Mouse (Mus musculus): ENCODE data around the gene Slc47a1. TPM values are rescaled to one million over a fixed set of nuclear protein-coding genes. Genes with fewer than 3 reads are reported as not detected.
"Not testable (repeated sequence)": the region's sequence is repeated elsewhere in the genome, so short reads cannot be mapped to it uniquely, and the experiment has no call there.

Slc47a1 gene
- total RNA-seq, 1 experiment, result 31.6 TPM

- Histone ChIP-seq H3K9ac (ENCODE audit: insufficient read depth, low read depth, low read length, poor library complexity, severe bottlenecking) (no peak overlapping the region), H3K4me3 (ENCODE audit: insufficient read depth in 1 of 2, low read depth in 1 of 2, low read length in 2 of 2, poor library complexity in 1 of 2, severe bottlenecking in 1 of 2) (no peak overlapping the region), H3K9me3 (ENCODE audit: control insufficient read depth, insufficient read depth, low read depth, low read length) (no peaks in the 10 kb centered on the region), H3K36me3 (ENCODE audit: control insufficient read depth, insufficient read depth, low read length, poor library complexity, severe bottlenecking) (no peaks in the 10 kb centered on the region), H3K27ac (ENCODE audit: insufficient read depth, low read depth, low read length, poor library complexity, severe bottlenecking) (no peak overlapping the region), H3K4me1 (ENCODE audit: control insufficient read depth in 2 of 2, insufficient read depth in 2 of 2, low read length in 2 of 2, poor library complexity in 1 of 2) (peaks cover 0 to 2% of the 10 kb centered on the region in 2 experiments; a peak in 1 of 4 replicates)
- TF ChIP-seq ZC3H11A (IDR thresholded peaks at IDR 0.05; ENCODE audit: borderline replicate concordance, low read depth, low read length) (no peak), MAFK (IDR thresholded peaks at IDR 0.05; ENCODE audit: insufficient read depth, low read depth, low read length) (no peak), CHD2 (IDR thresholded peaks at IDR 0.05; ENCODE audit: low read depth, low read length) (no peak), HCFC1 (IDR thresholded peaks at IDR 0.05; ENCODE audit: borderline replicate concordance, insufficient read depth, low read length) (no peak), ZNF384 (IDR thresholded peaks at IDR 0.05; ENCODE audit: low read depth, low read length) (no peak)
- in situ Hi-C loops (cut with MboI; ENCODE audit: low sequenced_read_pairs in 2 of 2, unreplicated experiment in 2 of 2), result loop anchor here in 1 of 2 experiments (10.0 kb wide), 1 partner anchor 206 kb away; no protein-coding TSS in a partner anchor
- no peak for DNase-seq (ENCODE audit: low read depth, low spot score)
These were observed 22.7 kb upstream of the Slc47a1 start for GRCm38 (mm10) chr11:61400681-61401346.

GRCm38 (mm10) chr11:61397423-61398043, 19.4 kb upstream of the Slc47a1 start:
- DNase-seq (ENCODE audit: low read depth, low spot score); H3K27ac ChIP-seq (ENCODE audit: insufficient read depth, low read depth, low read length, poor library complexity, severe bottlenecking); H3K4me1 ChIP-seq (ENCODE audit: control insufficient read depth in 2 of 2, insufficient read depth in 2 of 2, low read length in 2 of 2, poor library complexity in 1 of 2); H3K9ac ChIP-seq (ENCODE audit: insufficient read depth, low read depth, low read length, poor library complexity, severe bottlenecking); in situ Hi-C loops (cut with MboI; ENCODE audit: low sequenced_read_pairs in 2 of 2, unreplicated experiment in 2 of 2); H3K4me3 ChIP-seq (ENCODE audit: insufficient read depth in 1 of 2, low read depth in 1 of 2, low read length in 2 of 2, poor library complexity in 1 of 2, severe bottlenecking in 1 of 2); H3K9me3 ChIP-seq (ENCODE audit: control insufficient read depth, insufficient read depth, low read depth, low read length); H3K36me3 ChIP-seq (ENCODE audit: control insufficient read depth, insufficient read depth, low read length, poor library complexity, severe bottlenecking): not testable (repeated sequence)

DNA sequence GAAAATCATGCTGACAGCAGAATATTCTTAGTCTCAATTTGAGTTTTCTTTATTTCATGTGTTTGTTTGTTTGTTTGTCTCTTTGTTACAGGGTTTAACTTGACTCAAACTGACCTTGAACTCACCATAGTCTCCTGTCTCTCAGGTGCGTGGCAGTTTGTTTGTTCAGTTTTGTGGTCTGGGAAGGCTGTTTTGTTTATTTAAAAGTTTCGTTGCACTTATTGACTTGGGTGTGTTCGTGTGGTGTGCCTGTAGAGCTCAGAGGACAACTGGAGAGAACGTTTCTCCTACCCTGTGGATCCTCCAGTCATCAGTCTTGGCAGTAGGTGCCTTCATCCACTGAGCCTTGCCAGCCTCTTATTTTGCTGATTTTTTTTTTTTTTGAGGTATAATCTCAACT, 10.8 kb upstream of the Slc47a1 start:
- H3K4me1 ChIP-seq (ENCODE audit: control insufficient read depth in 2 of 2, insufficient read depth in 2 of 2, low read length in 2 of 2, poor library complexity in 1 of 2), result no peaks in the 10 kb centered on the region
- in situ Hi-C loops (cut with MboI; ENCODE audit: low sequenced_read_pairs in 2 of 2, unreplicated experiment in 2 of 2), result no loop called here
- H3K9me3 ChIP-seq (ENCODE audit: control insufficient read depth, insufficient read depth, low read depth, low read length), result no peaks in the 10 kb centered on the region
- no peak for DNase-seq (ENCODE audit: low read depth, low spot score)
- no peak overlapping the region for H3K4me3 ChIP-seq (ENCODE audit: insufficient read depth in 1 of 2, low read depth in 1 of 2, low read length in 2 of 2, poor library complexity in 1 of 2, severe bottlenecking in 1 of 2)
- no peak overlapping the region for H3K9ac ChIP-seq (ENCODE audit: insufficient read depth, low read depth, low read length, poor library complexity, severe bottlenecking)
- H3K27ac ChIP-seq (ENCODE audit: insufficient read depth, low read depth, low read length, poor library complexity, severe bottlenecking), result no peak overlapping the region
- no peaks in the 10 kb centered on the region for H3K36me3 ChIP-seq (ENCODE audit: control insufficient read depth, insufficient read depth, low read length, poor library complexity, severe bottlenecking)
- TF ChIP-seq CHD2 (IDR thresholded peaks at IDR 0.05; ENCODE audit: low read depth, low read length), result no peak
- TF ChIP-seq MAFK (IDR thresholded peaks at IDR 0.05; ENCODE audit: insufficient read depth, low read depth, low read length), result no peak
- no peak for TF ChIP-seq ZC3H11A (IDR thresholded peaks at IDR 0.05; ENCODE audit: borderline replicate concordance, low read depth, low read length)
- no peak for TF ChIP-seq HCFC1 (IDR thresholded peaks at IDR 0.05; ENCODE audit: borderline replicate concordance, insufficient read depth, low read length)
- TF ChIP-seq ZNF384 (IDR thresholded peaks at IDR 0.05; ENCODE audit: low read depth, low read length), result no peak

DNA sequence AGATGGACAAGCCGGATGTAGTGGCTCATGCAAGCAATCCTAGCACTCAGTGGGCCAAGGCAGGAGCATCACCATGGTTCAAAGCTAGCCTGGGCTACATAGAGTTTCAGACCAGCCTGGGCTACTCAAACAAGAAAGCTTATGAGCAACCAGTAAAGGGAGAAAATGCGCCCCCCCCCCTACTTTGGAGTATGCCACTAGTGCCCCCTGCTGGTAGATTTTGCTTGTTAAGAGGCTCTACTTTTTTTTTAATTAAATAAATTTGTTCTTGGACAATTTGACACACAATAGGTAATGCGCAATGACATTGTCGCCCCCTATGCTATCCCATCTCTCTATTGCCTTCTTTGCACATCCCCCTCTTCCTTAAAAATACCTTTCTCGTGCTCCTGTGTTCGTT, 9.9 kb upstream of the Slc47a1 start:
- H3K9me3 ChIP-seq (ENCODE audit: control insufficient read depth, insufficient read depth, low read depth, low read length), result no peaks in the 10 kb centered on the region
- peak; percentile 42 for DNase-seq (ENCODE audit: low read depth, low spot score)
- in situ Hi-C loops (cut with MboI; ENCODE audit: low sequenced_read_pairs in 2 of 2, unreplicated experiment in 2 of 2), result no loop called here
- H3K36me3 ChIP-seq (ENCODE audit: control insufficient read depth, insufficient read depth, low read length, poor library complexity, severe bottlenecking), result no peaks in the 10 kb centered on the region
- H3K9ac ChIP-seq (ENCODE audit: insufficient read depth, low read depth, low read length, poor library complexity, severe bottlenecking), result no peak overlapping the region
- H3K4me1 ChIP-seq (ENCODE audit: control insufficient read depth in 2 of 2, insufficient read depth in 2 of 2, low read length in 2 of 2, poor library complexity in 1 of 2), result no peaks in the 10 kb centered on the region
- TF ChIP-seq ZNF384 (IDR thresholded peaks at IDR 0.05; ENCODE audit: low read depth, low read length) (peak; percentile 87), ZC3H11A (IDR thresholded peaks at IDR 0.05; ENCODE audit: borderline replicate concordance, low read depth, low read length) (peak; percentile 34; the same call in 1 of the 2 replicates), CHD2 (IDR thresholded peaks at IDR 0.05; ENCODE audit: low read depth, low read length) (no peak)
- H3K4me3 ChIP-seq (ENCODE audit: insufficient read depth in 1 of 2, low read depth in 1 of 2, low read length in 2 of 2, poor library complexity in 1 of 2, severe bottlenecking in 1 of 2), result no peak overlapping the region
- no peak overlapping the region for H3K27ac ChIP-seq (ENCODE audit: insufficient read depth, low read depth, low read length, poor library complexity, severe bottlenecking)

- TF ChIP-seq MAFK (IDR thresholded peaks at IDR 0.05; ENCODE audit: insufficient read depth, low read depth, low read length) (no peak), ZC3H11A (IDR thresholded peaks at IDR 0.05; ENCODE audit: borderline replicate concordance, low read depth, low read length) (no peak), ZNF384 (IDR thresholded peaks at IDR 0.05; ENCODE audit: low read depth, low read length) (no peak), CHD2 (IDR thresholded peaks at IDR 0.05; ENCODE audit: low read depth, low read length) (no peak), HCFC1 (IDR thresholded peaks at IDR 0.05; ENCODE audit: borderline replicate concordance, insufficient read depth, low read length) (no peak)
- DNase-seq (ENCODE audit: low read depth, low spot score), result no peak
- no peaks in the 10 kb centered on the region for H3K4me1 ChIP-seq (ENCODE audit: control insufficient read depth in 2 of 2, insufficient read depth in 2 of 2, low read length in 2 of 2, poor library complexity in 1 of 2)
- H3K36me3 ChIP-seq (ENCODE audit: control insufficient read depth, insufficient read depth, low read length, poor library complexity, severe bottlenecking), result no peaks in the 10 kb centered on the region
- H3K9ac ChIP-seq (ENCODE audit: insufficient read depth, low read depth, low read length, poor library complexity, severe bottlenecking), result no peak overlapping the region
- H3K4me3 ChIP-seq (ENCODE audit: insufficient read depth in 1 of 2, low read depth in 1 of 2, low read length in 2 of 2, poor library complexity in 1 of 2, severe bottlenecking in 1 of 2), result no peak overlapping the region
- in situ Hi-C loops (cut with MboI; ENCODE audit: low sequenced_read_pairs in 2 of 2, unreplicated experiment in 2 of 2), result no loop called here
- no peak overlapping the region for H3K27ac ChIP-seq (ENCODE audit: insufficient read depth, low read depth, low read length, poor library complexity, severe bottlenecking)
- H3K9me3 ChIP-seq (ENCODE audit: control insufficient read depth, insufficient read depth, low read depth, low read length), result no peaks in the 10 kb centered on the region
These were observed 9.1 kb upstream of the Slc47a1 start for GRCm38 (mm10) chr11:61387233-61387632.
